Mouse (Mus musculus) cerebellum, postnatal 10 days (tissue): ENCODE data around the gene Ednrb.
A peak's percentile ranks its signal among the peaks of the same experiment; 100 is the strongest.

Experiments
- DNase-seq, 2 experiments: peaks; one replicate each; pipeline ENCODE4 v3.0.0; 2021; ENCODE audit warnings: mixed read lengths in 2 of 2

Gene Ednrb

GRCm38 (mm10) chr14:103844011-103844549 is at the start of gene Ednrb:
Ednrb (minus strand) TSS chr14:103844402.
- peak; percentile 24 to 31 for DNase-seq

GRCm38 (mm10) chr14:103892411-103892938 is 48.3 kb upstream of the Ednrb start:
- DNase-seq = no peak

- no peak for DNase-seq
Observed at GRCm38 (mm10) chr14:103890761-103891160, 46.6 kb upstream of the Ednrb start.

- DNase-seq = no peak
Observed at GRCm38 (mm10) chr14:103884892-103885575, 40.8 kb upstream of the Ednrb start.

GRCm38 (mm10) chr14:103882943-103883342 is 38.7 kb upstream of the Ednrb start:
- no peak for DNase-seq

- DNase-seq = no peak
Observed at GRCm38 (mm10) chr14:103877117-103877516, 32.9 kb upstream of the Ednrb start.

GRCm38 (mm10) chr14:103876598-103876997 is 32.4 kb upstream of the Ednrb start:
- no peak for DNase-seq

GRCm38 (mm10) chr14:103866636-103867035 is 22.4 kb upstream of the Ednrb start:
- no peak for DNase-seq

- no peak for DNase-seq
Observed at GRCm38 (mm10) chr14:103865226-103865625, 21.0 kb upstream of the Ednrb start.

- DNase-seq = no peak
Observed at GRCm38 (mm10) chr14:103850071-103850845, 6.1 kb upstream of the Ednrb start.

- DNase-seq = no peak
Observed at GRCm38 (mm10) chr14:103845716-103846115, 1.5 kb upstream of the Ednrb start.

- DNase-seq = no peak
Observed at GRCm38 (mm10) chr14:103844944-103845343, 742 bp upstream of the Ednrb start.

- peak; percentile 51 to 57 for DNase-seq
Observed at GRCm38 (mm10) chr14:103843371-103844001, 716 bp downstream of the Ednrb start.

- peak; percentile 35 to 37 for DNase-seq
Observed at GRCm38 (mm10) chr14:103842896-103843295, 1.3 kb downstream of the Ednrb start.

GRCm38 (mm10) chr14:103840436-103840835 is 3.8 kb downstream of the Ednrb start:
- no peak for DNase-seq

GRCm38 (mm10) chr14:103838887-103839286 is 5.3 kb downstream of the Ednrb start:
- DNase-seq = no peak

GRCm38 (mm10) chr14:103834589-103834988 is 9.6 kb downstream of the Ednrb start:
- DNase-seq = no peak

- DNase-seq = no peak
Observed at GRCm38 (mm10) chr14:103834147-103834546, 10.1 kb downstream of the Ednrb start.

- no peak for DNase-seq
Observed at GRCm38 (mm10) chr14:103832472-103832871, 11.7 kb downstream of the Ednrb start.

- no peak for DNase-seq
Observed at GRCm38 (mm10) chr14:103831007-103831406, 13.2 kb downstream of the Ednrb start.

- DNase-seq = no peak
Observed at GRCm38 (mm10) chr14:103826343-103826742, 17.9 kb downstream of the Ednrb start.

- DNase-seq = no peak
Observed at GRCm38 (mm10) chr14:103825934-103826333, 18.3 kb downstream of the Ednrb start.

- DNase-seq = no peak
Observed at GRCm38 (mm10) chr14:103823501-103823900, 20.7 kb downstream of the Ednrb start.
